Mouse (Mus musculus) heart, embryonic 16.5 days (tissue): ENCODE data around the gene Ctnnb1. TPM values are rescaled to one million over a fixed set of nuclear protein-coding genes. Genes with fewer than 3 reads are reported as not detected.
"Not testable (repeated sequence)": the region's sequence is repeated elsewhere in the genome, so short reads cannot be mapped to it uniquely, and the experiment has no call there.

Source experiments
- ATAC-seq: fragments of 200-750 bp; cut with Nextera tagmentation; replicated peaks from 2 replicates; pipeline ENCODE4 v1.8.0; 2017; ENCODE audit warnings: moderate number of reproducible peaks; ENCODE audit not compliant: insufficient read depth, low FRiP score; ENCODE audit errors: extremely low read depth
- H3K27ac ChIP-seq: fragments of 300-500 bp; sonication (generic); 2 replicates; pipeline ENCODE4 v1.5.1; 2014; ENCODE audit warnings: mild to moderate bottlenecking, low read length, control low read depth, moderate library complexity
- H3K27me3 ChIP-seq: fragments of 300-500 bp; sonication (generic); 2 replicates; pipeline ENCODE4 v1.6.1; 2014; ENCODE audit warnings: low read length, mixed read lengths; ENCODE audit not compliant: control insufficient read depth, insufficient read depth
- H3K36me3 ChIP-seq: fragments of 300-500 bp; sonication (generic); 2 replicates; pipeline ENCODE4 v1.6.1; 2014; ENCODE audit not compliant: control insufficient read depth, insufficient read depth
- H3K4me1 ChIP-seq: fragments of 300-500 bp; sonication (generic); 2 replicates; pipeline ENCODE4 v1.6.1; 2014; ENCODE audit warnings: low read length, mixed read lengths; ENCODE audit not compliant: control insufficient read depth, insufficient read depth
- H3K4me2 ChIP-seq: fragments of 300-500 bp; sonication (generic); 2 replicates; pipeline ENCODE4 v1.6.1; 2014; ENCODE audit warnings: low read depth, mild to moderate bottlenecking, control low read depth, low read length
- H3K4me3 ChIP-seq: fragments of 300-500 bp; sonication (generic); 2 replicates; pipeline ENCODE4 v1.5.1; 2014; ENCODE audit warnings: mild to moderate bottlenecking, control low read depth, low read length
- H3K9ac ChIP-seq: fragments of 300-500 bp; sonication (generic); 2 replicates; pipeline ENCODE4 v1.6.1; 2014; ENCODE audit warnings: low read length, control low read depth
- H3K9me3 ChIP-seq: fragments of 300-500 bp; sonication (generic); replicated peaks from 2 replicates; pipeline ENCODE4 v1.6.1; 2016; ENCODE audit warnings: low read length; ENCODE audit not compliant: control insufficient read depth
- WGBS: fragments of 180-500 bp; shearing (Covaris S2); extraction: QIAGEN DNeasy Blood & Tissue Kit; methylation state at CpG from one replicate; pipeline ENCODE4 v1.1.7; 2014; 5-methylcytosine and 5-hydroxymethylcytosine counted together
- polyA plus RNA-seq: library from polyadenylated mRNA; unstranded; fragments of >200 nt; fragmentation: Nextera tagmentation; extraction: Ambion mirVana; gene quantifications from 2 replicates; pipeline ENCODE4 v1.2.1, GENCODE M21; 2015

The Ctnnb1 gene
- polyA plus RNA-seq, 1 experiment from 2014 or later, result 357 TPM

GRCm38 (mm10) chr9:120917619-120918018, 11.4 kb upstream of the Ctnnb1 start:
- not testable (repeated sequence) for H3K27me3 ChIP-seq, H3K4me1 ChIP-seq, H3K9me3 ChIP-seq, H3K9ac ChIP-seq, H3K27ac ChIP-seq, ATAC-seq, H3K4me3 ChIP-seq, H3K36me3 ChIP-seq, H3K4me2 ChIP-seq
- WGBS, result 94% methylated on average over 2 of the region's 2 CpGs

- Histone ChIP-seq H3K27me3 (no peaks in the 10 kb centered on the region), H3K4me1 (no peaks in the 10 kb centered on the region), H3K4me2 (no peak overlapping the region), H3K4me3 (no peak overlapping the region), H3K36me3 (no peaks in the 10 kb centered on the region), H3K27ac (no peak overlapping the region), H3K9ac (no peak overlapping the region), H3K9me3 (0 out of 2 replicates have a peak, but pooled peaks cover 5% of the 10 kb centered on the region)
- no peak for ATAC-seq
- 80% methylated on average over 5 of the region's 5 CpGs for WGBS
These were observed 10.8 kb upstream of the Ctnnb1 start for GRCm38 (mm10) chr9:120918211-120918610.

GRCm38 (mm10) chr9:120918642-120919041, 10.4 kb upstream of the Ctnnb1 start:
- Histone ChIP-seq H3K4me2 (no peak overlapping the region), H3K36me3 (no peaks in the 10 kb centered on the region), H3K27ac (no peak overlapping the region), H3K4me1 (no peaks in the 10 kb centered on the region), H3K4me3 (no peak overlapping the region), H3K9ac (no peak overlapping the region; the same call in 1 of the 2 replicates), H3K27me3 (no peaks in the 10 kb centered on the region), H3K9me3 (0 out of 2 replicates have a peak, but pooled peaks cover 5% of the 10 kb centered on the region)
- WGBS, result 23% methylated on average over 6 of the region's 6 CpGs
- ATAC-seq, result no peak

- no peak for ATAC-seq
- H3K27ac ChIP-seq, result no peak overlapping the region
- H3K27me3 ChIP-seq, result no peaks in the 10 kb centered on the region
- H3K36me3 ChIP-seq, result no peaks in the 10 kb centered on the region
- 73% methylated on average over 5 of the region's 5 CpGs for WGBS
- no peaks in the 10 kb centered on the region for H3K4me1 ChIP-seq
- H3K4me2 ChIP-seq, result no peak overlapping the region
- peak overlapping the region; percentile 27; the same call in 1 of the 2 replicates for H3K9ac ChIP-seq
- 0 out of 2 replicates have a peak, but pooled peaks cover 5% of the 10 kb centered on the region for H3K9me3 ChIP-seq
- H3K4me3 ChIP-seq, result no peak overlapping the region
These were observed 9.9 kb upstream of the Ctnnb1 start for GRCm38 (mm10) chr9:120919130-120919529.

- H3K4me3 ChIP-seq, result no peak overlapping the region
- no peaks in the 10 kb centered on the region for H3K9me3 ChIP-seq
- no peaks in the 10 kb centered on the region for H3K36me3 ChIP-seq
- H3K27ac ChIP-seq, result no peak overlapping the region
- H3K9ac ChIP-seq, result no peak overlapping the region
- 35% methylated on average over 1 of the region's 1 CpGs for WGBS
- no peaks in the 10 kb centered on the region for H3K27me3 ChIP-seq
- H3K4me2 ChIP-seq, result no peak overlapping the region
- no peaks in the 10 kb centered on the region for H3K4me1 ChIP-seq
- no peak for ATAC-seq
These were observed 2.9 kb upstream of the Ctnnb1 start for GRCm38 (mm10) chr9:120926126-120926525.

- WGBS, result 25% methylated on average over 9 of the region's 9 CpGs
- Histone ChIP-seq H3K27me3 (no peaks in the 10 kb centered on the region), H3K4me3 (no peak overlapping the region), H3K27ac (no peak overlapping the region), H3K4me1 (no peaks in the 10 kb centered on the region), H3K9ac (no peak overlapping the region), H3K9me3 (no peaks in the 10 kb centered on the region), H3K36me3 (no peaks in the 10 kb centered on the region), H3K4me2 (no peak overlapping the region)
- ATAC-seq, result no peak
These were observed 1.9 kb upstream of the Ctnnb1 start for GRCm38 (mm10) chr9:120926939-120927606.

- WGBS, result 96% methylated on average over 12 of the region's 12 CpGs
- no peaks in the 10 kb centered on the region for H3K9me3 ChIP-seq
- no peak overlapping the region for H3K27ac ChIP-seq
- H3K4me1 ChIP-seq, result peaks cover 3% of the 10 kb centered on the region; the same call in 1 of the 2 replicates
- no peak overlapping the region for H3K9ac ChIP-seq
- ATAC-seq, result no peak
- H3K4me3 ChIP-seq, result no peak overlapping the region
- H3K4me2 ChIP-seq, result no peak overlapping the region
- no peaks in the 10 kb centered on the region for H3K27me3 ChIP-seq
- no peaks in the 10 kb centered on the region for H3K36me3 ChIP-seq
These were observed 1.0 kb downstream of the Ctnnb1 start for GRCm38 (mm10) chr9:120930021-120930420.

- Histone ChIP-seq H3K4me1 (peaks cover 10% of the 10 kb centered on the region), H3K4me3 (no peak overlapping the region), H3K4me2 (no peak overlapping the region), H3K27me3 (no peaks in the 10 kb centered on the region), H3K27ac (no peak overlapping the region), H3K9me3 (no peaks in the 10 kb centered on the region), H3K9ac (no peak overlapping the region), H3K36me3 (no peaks in the 10 kb centered on the region)
- ATAC-seq, result no peak
- 41% methylated on average over 8 of the region's 8 CpGs for WGBS
These were observed 1.8 kb downstream of the Ctnnb1 start for GRCm38 (mm10) chr9:120930811-120931210.

- no peak for ATAC-seq
- no peak overlapping the region for H3K9ac ChIP-seq
- WGBS, result 65% methylated on average over 6 of the region's 6 CpGs
These were observed 3.4 kb downstream of the Ctnnb1 start for GRCm38 (mm10) chr9:120932371-120932770.

More at GRCm38 (mm10) chr9:120932371-120932770, 3.4 kb downstream of the Ctnnb1 start:
- H3K27ac ChIP-seq, result no peak overlapping the region; the same call in none of the 2 replicates
- no peak overlapping the region for H3K4me2 ChIP-seq
- no peaks in the 10 kb centered on the region for H3K36me3 ChIP-seq
- peaks cover 24% of the 10 kb centered on the region for H3K4me1 ChIP-seq
- H3K4me3 ChIP-seq, result no peak overlapping the region
- no peaks in the 10 kb centered on the region for H3K27me3 ChIP-seq
- H3K9me3 ChIP-seq, result no peaks in the 10 kb centered on the region
